Mouse (Mus musculus): Measurements from ENCODE around the gene Ccl17. TPM values are rescaled to one million over a fixed set of nuclear protein-coding genes. Genes with fewer than 3 reads are reported as not detected.

The Ccl17 gene
- total RNA-seq, 2 experiments from 2014 or later: not detected

DNA sequence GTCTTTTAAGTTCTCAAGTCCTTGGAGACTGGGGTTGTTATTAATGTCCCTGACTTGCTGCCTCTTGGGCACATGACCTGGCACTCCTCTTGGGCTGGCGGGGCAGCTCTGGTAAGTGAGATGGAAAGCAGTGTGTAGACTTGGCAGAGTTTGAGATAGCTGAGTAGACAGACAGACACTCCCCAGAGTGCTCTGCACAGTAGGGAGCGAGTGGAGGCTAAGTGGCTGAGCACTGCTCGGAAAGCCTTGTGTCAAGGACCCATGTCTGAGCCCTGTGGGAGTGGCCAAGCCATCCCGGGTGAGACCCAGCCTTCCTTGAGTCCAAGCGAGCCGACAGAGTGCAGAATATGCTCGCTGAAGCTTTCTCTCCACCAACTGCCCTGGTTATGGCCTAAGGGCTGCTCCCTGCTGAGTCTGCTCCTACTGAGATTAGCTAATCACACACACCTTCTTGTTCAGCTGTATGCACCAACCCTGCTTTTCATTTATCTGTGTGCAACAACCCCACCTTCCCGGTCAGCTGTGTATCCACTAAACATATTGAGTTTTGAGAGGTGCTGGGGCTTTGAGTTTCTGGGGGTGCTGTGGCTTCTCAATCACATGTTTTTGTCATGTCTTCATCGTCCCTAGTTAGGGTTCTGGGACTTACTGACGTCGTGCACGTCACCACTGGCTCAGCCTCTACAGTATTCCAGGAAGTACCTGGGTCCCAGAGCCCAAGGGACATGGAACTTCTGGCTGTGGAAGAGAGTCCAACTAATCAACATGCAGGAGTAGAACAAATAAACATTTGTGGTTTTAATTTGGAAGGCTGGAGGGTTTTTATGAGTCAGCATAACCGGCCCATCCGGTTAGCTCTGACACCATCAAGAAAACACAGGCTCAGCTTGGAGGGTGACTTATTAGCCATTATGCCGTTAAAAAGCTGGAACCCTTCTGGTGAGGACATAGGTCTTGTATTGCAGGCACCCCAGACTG is 22.4 kb upstream of the Ccl17 start:
- no peak for ATAC-seq (replicated peaks; ENCODE audit: poor library complexity, severe bottlenecking)

DNA sequence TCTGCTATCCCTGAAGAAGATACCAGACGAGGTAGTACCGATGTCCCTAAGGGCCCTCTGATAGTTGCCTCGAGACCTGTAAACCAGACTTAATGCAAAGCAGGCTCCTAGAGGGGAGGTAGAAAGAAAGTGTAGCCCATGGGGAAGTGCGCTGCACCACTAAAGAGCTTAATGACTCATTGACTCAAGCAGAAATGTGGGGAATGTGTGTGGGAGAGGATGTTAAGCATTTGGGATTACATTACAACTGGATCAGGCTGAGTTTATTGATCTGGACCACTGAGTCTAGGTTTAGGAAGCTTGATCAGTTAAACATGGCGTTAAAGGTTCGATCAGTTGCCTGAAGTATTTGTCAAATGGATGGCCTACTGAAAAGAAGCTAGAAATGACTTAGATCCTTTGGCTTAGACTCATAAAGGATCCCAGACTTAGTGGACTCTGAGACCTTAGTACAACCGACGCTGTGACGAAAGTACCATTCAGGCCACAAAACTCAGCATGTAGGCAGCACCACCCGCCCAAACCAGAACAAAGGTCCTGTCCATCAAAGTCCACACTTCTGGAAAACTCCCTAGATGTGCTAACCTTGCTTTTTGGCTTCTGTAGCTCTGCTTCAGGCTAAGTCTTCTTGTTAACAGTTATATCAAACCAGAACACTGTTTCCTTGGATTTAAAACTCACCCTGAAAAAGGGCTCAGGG is 20.8 kb upstream of the Ccl17 start:
- ATAC-seq (replicated peaks; ENCODE audit: poor library complexity, severe bottlenecking): no peak

DNA sequence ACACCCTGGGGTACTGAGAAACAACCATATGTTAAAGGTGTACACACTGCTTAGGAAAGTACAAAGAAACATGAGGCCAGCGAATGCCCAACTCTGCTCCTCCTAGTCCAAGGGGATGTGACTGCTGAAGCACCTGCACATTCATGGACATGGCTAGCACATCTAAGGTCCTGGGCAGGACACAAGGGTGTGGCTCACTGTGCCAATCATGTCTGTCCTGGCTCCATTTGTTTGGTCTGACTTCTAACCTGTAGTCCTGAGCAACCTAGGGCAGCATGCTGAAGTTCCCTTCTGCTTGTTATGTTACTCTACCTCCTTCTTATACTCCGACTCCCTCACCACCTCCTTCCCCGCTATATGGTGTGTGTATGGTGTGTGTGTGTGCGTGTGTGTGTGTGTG is 15.9 kb upstream of the Ccl17 start:
- no peak for ATAC-seq (replicated peaks; ENCODE audit: poor library complexity, severe bottlenecking)

DNA sequence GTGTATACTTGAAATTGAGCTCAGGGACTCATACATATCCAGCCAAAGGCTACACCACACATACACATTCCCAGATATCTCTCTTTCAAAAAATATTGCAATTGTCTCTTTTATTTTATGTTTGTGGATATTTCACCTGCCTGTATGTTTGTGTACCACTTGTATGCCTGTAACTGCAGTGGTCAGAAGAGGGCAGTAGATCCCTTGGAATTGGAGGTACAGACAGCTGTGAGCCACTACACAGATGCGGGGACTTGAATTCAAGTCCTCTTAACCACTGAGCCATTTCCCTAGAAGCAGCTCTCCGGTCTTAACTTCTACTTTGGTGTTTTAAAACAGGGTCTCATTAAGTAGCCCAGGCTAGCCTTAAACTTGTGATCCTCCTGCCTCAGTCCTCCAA is 15.5 kb upstream of the Ccl17 start:
- ATAC-seq (replicated peaks; ENCODE audit: poor library complexity, severe bottlenecking): no peak

DNA sequence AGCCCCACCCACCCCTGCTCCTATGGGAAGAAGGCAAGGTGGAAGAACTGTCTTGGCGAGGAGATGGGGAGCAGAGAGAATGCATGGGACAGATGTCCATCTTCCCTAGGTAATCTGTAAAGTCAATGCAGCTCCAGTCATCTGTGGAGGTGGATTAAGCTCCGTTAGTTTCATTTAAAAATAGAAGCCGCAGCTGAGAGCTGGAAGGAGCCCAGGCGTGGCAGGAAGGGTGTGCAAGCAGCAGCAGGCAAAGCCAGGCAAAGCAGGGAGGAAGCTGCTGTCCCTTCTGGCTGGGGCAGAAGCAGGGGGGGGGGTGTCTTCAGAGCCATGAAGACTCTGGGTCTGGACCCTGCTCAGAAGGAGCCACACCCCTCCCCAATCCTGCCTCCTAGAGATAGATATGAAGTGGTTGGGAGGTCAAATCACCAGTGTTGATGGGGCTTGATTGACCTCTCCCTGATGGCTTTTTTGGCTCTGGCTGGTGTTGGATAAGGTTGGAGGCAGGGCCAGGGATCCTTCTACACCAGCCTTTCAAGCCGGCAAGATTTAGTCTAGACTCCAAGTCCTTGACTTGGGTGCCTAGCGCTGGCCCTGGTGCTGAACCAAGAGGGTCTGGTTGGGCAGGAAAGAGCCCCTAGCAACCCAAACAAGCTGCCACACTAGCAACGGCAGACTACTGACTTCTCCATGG is 9.8 kb upstream of the Ccl17 start:
- peak; percentile 43 for ATAC-seq (replicated peaks; ENCODE audit: poor library complexity, severe bottlenecking)

DNA sequence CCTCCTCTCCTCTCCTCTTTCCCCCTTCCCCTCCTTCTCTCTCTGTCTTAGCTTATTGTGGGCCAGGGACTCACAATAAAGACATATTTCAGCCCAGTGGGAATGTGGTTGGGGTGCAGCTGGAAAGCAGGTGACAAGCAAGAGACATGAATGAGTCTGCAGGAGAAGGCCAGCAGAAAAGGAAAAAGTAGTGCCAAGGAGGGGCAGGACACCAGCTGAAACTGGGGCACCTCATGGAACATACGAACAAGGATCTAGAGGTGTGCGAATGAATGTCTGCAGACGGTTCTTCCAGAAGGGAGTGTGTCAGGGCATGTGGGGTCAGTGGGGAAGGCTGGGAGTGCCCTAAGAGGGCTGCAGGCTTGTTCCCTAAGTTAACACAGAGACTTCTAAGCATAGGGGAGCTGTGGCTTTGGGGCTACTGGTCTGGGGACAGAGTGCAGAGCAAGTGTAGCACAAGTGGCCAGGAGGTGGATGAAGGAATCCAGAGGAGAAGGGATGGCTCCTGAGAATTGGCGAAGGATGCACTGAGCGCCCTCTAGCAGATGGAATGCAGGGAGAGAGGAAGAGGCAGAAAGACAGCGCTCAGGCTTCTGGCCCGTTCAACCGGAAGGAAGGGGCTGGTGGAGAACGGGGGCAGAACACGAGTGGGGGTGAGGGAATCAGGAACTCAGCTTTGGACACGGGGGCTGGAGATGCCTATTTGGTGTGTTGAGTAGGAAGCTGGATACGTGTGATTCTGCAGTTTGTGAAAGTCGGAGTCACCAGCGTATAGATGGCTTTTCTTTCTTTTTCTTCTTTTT is 8.8 kb upstream of the Ccl17 start:
- ATAC-seq (replicated peaks; ENCODE audit: poor library complexity, severe bottlenecking): peak; percentile 24

DNA sequence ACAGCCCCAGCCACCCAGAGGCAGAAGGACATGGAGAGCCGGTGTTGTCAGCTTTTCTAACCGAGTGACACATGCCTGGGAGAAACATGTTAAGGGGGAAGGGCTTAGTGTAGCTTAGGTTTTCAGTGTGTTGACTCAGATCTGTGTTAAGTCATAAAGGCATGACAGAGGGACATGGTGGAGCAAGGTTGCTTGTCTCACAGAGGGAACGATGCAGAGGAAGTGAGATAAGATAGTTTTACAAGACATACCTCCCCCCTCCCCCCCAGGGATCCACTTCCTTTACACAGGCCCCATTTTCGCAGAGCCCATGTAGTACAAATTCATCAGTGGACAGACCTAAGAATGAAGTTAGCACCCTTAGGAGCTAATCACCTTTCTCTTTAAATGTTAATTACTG is 7.9 kb upstream of the Ccl17 start:
- peak; percentile 73 for ATAC-seq (replicated peaks; ENCODE audit: poor library complexity, severe bottlenecking)

DNA sequence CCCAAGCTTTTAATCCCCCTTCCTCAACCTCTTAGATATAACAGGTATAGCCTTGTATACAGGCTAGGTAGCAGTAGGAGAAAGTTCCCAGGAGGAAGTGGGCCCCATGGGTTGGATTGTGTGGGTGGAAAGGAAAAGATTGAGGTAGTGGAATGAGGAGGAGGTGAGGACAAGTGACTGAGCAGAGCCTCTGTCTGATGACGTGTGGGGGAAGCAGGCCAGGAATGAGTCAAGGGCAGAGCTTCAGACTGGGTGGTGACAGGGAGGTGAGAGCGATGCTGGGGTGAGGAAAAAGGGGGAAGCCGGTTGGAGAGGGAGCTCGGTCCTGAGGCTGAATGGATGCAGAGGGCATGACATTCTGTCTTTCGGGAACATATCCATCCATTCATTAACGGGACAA is 6.7 kb upstream of the Ccl17 start:
- no peak for ATAC-seq (replicated peaks; ENCODE audit: poor library complexity, severe bottlenecking)

DNA sequence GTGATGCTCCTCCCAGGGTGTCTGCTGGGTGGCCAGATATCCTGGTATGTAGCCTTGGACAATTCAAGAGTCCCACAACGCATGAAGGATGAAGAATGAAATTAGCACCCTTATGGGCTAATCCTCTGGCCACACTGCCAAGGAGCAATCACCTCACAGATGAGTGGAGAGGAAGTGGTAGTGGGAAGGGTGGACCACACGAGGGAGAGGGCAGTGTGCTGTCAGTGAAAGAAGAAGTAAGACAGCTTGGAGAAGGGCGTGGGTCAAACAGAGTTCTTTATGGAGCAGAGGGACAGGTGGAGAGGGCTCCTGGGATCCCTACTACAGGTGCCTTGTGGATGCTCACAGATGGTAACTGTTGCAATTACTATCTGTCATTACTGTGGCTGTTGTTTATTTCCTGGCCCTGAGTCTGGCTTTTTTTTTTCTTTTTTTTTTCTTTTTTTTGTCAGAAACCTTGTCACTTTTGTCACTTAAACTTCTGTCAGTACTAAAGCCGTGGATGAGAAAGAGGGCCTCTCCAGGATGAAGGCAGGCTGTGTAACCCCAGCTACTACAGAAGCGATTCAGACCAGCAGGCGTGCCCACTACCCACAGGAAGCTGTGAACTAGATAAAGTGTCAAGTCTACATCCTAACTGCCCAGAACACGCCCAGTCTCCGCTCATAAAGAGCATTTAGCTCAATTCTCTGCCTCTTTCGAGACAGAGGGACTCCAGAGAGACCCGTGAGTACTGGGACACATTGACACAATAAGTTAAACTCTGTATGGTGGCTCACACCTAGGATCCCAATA is 5.5 kb upstream of the Ccl17 start:
- peak; percentile 78 for ATAC-seq (replicated peaks; ENCODE audit: poor library complexity, severe bottlenecking)

DNA sequence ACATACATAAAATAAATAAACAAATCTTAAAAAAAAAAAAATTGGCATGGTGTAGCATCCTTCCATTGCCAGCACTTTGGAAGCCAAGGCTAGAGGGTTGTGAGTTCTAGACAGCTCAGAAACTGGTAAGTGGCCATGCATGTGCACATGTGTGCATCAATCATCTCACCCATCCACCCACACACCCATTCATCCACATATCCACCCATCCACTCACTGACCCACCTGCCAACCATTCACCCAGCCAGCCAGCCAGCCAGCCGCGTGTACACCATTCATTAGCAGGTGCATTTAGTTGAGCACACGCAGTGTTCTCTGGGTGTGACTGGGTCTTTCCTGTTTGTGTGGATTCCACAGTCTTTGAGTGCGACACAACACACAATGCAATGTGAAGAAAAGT is 4.4 kb upstream of the Ccl17 start:
- ATAC-seq (replicated peaks; ENCODE audit: poor library complexity, severe bottlenecking): no peak

DNA sequence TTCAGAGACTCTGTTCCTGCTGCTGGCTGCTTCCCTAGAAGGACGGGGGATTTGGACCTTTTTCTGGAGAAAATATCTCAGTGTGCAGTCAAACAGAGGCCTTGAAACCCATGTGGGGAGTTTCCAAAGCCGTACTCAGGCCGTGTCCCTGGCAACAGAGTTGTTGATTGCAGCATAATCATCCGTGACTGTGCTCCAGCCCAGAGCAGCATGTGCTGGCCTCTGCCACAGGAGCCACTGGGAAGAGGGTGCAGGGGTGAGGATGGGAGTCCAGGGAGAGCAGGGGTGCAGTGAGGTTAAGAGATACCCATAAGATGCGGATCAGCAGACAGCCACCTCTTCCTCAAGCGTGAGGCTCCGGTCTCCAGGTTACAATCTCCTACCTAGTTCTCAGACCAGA is 2.7 kb upstream of the Ccl17 start:
- ATAC-seq (replicated peaks; ENCODE audit: poor library complexity, severe bottlenecking): no peak

DNA sequence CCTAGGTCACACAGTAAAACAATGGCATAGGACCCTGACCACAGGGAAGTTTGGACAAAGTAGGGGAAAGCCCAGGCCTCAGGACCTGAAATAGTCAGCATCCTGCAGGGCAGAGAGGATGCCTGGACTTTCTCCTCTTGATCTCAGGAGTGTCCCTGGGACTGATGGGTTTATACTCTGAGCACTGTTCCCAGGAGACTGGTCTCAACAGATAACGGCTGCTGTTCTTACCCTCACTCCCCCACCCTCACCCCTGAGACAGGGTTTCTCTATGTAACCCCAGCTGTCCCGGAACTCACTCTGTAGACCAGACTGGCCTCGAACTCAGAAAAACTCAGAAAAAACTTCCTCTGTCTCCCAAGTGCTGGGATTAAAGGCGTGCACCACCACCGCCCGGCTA is 1.9 kb upstream of the Ccl17 start:
- no peak for ATAC-seq (replicated peaks; ENCODE audit: poor library complexity, severe bottlenecking)

DNA sequence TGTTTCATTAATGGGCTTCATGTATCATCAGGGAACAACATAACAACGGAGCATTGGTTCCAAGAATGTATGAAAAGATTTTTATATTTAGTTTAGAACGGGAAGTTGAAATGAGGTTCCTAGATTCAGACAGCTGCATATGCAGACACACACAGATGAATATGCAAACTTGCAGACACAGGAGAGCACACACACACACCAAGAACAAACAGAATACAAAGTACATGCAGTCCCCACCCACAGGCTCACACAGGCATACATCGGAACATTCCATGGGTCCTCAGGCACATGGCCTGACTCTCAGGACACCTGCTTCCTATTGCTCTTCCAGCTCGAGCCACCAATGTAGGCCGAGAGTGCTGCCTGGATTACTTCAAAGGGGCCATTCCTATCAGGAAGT is 602 bp downstream of the Ccl17 start:
- ATAC-seq (replicated peaks; ENCODE audit: poor library complexity, severe bottlenecking): no peak

DNA sequence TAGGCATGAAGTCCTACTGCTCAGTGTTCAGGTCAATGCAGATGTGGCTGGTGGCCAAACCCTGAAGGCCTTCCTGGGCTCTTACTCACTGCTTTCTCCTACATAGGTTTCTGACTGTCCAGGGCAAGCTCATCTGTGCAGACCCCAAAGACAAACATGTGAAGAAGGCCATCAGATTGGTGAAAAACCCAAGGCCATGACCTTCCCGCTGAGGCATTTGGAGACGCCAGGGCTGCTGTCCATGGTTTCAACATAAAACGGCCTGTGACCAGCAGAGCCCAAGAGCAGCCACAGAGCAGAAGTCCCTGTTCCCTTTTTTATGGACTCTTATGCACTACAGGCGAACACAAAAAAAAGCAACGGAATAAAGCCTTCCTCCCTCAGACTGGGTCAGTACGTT is 1.4 kb downstream of the Ccl17 start:
- ATAC-seq (replicated peaks; ENCODE audit: poor library complexity, severe bottlenecking): peak; percentile 85

DNA sequence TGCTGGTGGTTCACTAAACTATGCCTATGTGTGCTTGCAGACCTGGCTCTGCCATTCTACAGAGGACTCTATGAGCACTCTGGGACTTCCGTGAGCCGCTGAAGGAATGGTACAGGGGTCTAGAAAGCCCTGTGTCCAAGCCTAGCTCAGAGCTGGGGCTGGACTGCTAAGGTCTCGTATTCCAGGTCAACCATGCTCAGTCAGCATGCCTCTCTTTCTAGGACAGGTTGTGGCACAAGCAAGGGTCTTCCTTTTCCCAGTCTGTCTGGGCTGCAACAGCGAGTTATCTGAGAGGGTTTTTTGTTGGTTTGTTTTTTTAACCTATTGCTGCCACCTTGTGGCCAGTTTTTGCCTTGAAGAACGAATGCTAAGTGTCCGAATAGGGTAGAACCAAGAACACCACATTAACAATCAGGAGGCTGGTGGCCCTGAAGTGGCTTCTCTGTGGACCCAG is 2.4 kb downstream of the Ccl17 start:
- ATAC-seq (replicated peaks; ENCODE audit: poor library complexity, severe bottlenecking): peak; percentile 36

DNA sequence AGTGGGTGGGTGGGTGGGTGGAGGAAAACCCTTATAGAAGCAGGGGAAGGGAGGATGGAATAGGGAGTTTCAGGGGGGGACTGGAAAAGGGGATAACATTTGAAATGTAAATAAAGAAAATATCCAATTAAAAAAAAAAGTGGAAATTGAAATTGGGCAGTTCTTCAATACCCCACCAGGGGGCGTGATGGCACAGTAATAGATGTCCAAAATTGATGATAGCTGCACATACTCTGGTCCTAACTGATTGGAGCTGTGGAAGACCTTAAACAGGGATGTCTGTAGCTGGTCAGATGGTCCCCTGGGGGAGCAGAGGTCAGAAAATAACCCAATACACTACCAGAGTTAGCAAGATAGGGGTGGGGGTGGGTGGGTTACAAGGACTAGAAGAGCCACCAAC is 4.3 kb downstream of the Ccl17 start:
- ATAC-seq (replicated peaks; ENCODE audit: poor library complexity, severe bottlenecking): no peak

DNA sequence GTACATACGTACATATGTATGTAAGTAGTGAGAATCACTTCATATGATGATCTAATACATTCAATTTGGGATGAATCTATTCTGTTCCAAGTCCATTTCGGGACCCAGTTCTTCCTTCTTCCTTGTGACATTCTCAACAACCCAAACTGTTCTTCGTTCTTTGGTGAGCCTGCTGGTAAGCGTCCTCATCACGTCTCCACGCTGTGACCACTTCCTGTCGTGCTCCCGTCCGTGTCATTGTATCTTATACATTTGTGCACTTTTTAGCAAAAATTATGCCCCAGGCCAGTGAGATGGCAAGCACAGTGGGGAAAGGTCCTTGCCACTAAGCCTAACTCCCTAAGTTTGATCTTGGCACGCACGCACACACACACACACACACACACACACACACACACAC is 7.7 kb downstream of the Ccl17 start:
- ATAC-seq (replicated peaks; ENCODE audit: poor library complexity, severe bottlenecking): no peak

DNA sequence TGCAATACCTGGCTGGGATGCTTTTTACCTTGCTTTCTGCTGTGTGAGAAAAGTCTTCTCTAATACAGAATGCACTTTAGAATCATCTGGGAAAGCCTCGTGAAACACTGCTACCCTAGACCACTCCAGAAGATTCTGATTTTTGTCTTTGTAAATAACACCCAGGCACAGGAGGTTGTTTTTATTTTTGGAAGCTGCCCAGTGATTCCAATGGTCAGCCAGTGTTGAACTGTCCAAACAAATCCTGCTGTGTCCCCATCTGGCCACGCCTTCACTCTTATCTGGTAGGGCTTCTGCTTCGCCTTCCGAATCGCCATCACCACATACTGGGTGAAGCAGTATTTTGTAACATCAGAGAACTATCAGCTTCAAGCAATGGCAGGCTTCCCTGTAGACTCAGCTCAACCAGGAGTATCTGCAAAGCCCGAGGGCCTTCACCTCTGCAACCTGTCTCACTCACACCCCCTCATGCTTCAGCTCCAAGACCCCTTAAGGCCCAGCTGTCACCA is 9.5 kb downstream of the Ccl17 start:
- ATAC-seq (replicated peaks; ENCODE audit: poor library complexity, severe bottlenecking): no peak

DNA sequence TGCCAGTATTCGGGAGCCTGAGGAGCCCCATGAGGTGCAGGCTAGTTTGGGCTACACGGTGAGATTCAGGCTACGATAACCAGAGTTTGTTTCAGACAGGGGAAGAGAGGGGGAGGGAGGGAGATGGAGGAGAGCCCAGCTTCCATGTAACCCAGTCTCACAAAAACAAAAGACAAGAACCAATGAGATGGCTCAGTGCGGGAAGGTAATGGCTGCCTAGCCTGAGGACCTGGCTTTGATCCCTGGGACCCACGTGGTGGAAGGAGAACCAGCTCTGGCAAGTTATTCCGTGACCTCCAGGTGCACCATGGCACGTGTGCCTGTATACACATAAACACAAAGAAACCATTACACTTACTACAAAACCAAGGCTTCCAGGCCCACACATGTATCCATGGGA is 10.3 kb downstream of the Ccl17 start:
- no peak for ATAC-seq (replicated peaks; ENCODE audit: poor library complexity, severe bottlenecking)

Measured in granulocyte monocyte progenitor cell, adult 5-6 weeks (primary cell).